Mouse (Mus musculus): ENCODE results near the gene Rpl34. TPM values are rescaled to one million over a fixed set of nuclear protein-coding genes. Genes with fewer than 3 reads are reported as not detected.
A peak's percentile ranks its signal among the peaks of the same experiment; 100 is the strongest.

Gene Rpl34
- polyA plus RNA-seq, 1 experiment: 1,289 TPM

- Histone ChIP-seq H3K27ac (ENCODE audit: insufficient read depth, low read length) (no peak overlapping the region), H3K4me1 (ENCODE audit: control insufficient read depth, insufficient read depth, low read length) (no peaks in the 10 kb centered on the region; the same call in 1 of the 2 replicates), H3K4me3 (ENCODE audit: insufficient read depth, low read length) (peak overlapping the region; percentile 25; the same call in 1 of the 2 replicates)
- no peak for TF ChIP-seq POLR2A (IDR thresholded peaks at IDR 0.05; ENCODE audit: low read depth, low read length)
- no peak for TF ChIP-seq CTCF (IDR thresholded peaks at IDR 0.05; ENCODE audit: borderline replicate concordance, insufficient read depth, low read length)
These were observed 15.2 kb downstream of the Rpl34 start for GRCm38 (mm10) chr3:130714775-130715568.

DNA sequence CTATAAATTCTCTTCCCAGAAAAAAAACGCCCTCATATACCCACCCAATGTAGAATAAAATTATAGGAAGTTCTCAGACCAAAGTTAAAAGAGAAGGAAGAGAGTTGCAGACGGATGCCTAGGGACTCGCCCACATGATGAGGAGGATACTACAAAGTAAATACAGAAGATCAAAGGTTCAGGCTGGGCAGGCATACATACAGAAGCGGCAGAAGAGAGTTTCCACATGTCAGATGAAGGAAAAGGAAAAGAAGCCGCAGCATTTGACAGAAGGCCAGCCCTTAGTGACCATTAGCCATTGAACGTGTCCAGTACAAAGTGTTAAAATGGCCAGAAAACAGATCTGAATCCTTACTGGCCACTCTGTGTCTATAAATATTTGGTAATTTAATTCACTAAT is 17.3 kb downstream of the Rpl34 start:
- H3K27ac ChIP-seq (ENCODE audit: insufficient read depth, low read length): no peak overlapping the region
- H3K4me3 ChIP-seq (ENCODE audit: insufficient read depth, low read length): no peak overlapping the region
- TF ChIP-seq CTCF (IDR thresholded peaks at IDR 0.05; ENCODE audit: borderline replicate concordance, insufficient read depth, low read length) (no peak), POLR2A (IDR thresholded peaks at IDR 0.05; ENCODE audit: low read depth, low read length) (no peak)
- H3K4me1 ChIP-seq (ENCODE audit: control insufficient read depth, insufficient read depth, low read length): no peaks in the 10 kb centered on the region; the same call in 1 of the 2 replicates

GRCm38 (mm10) chr3:130710103-130710502 is 20.1 kb downstream of the Rpl34 start:
- Histone ChIP-seq H3K4me1 (ENCODE audit: control insufficient read depth, insufficient read depth, low read length) (no peaks in the 10 kb centered on the region; the same call in 1 of the 2 replicates), H3K4me3 (ENCODE audit: insufficient read depth, low read length) (no peak overlapping the region), H3K27ac (ENCODE audit: insufficient read depth, low read length) (no peak overlapping the region)
- TF ChIP-seq CTCF (IDR thresholded peaks at IDR 0.05; ENCODE audit: borderline replicate concordance, insufficient read depth, low read length): no peak

DNA sequence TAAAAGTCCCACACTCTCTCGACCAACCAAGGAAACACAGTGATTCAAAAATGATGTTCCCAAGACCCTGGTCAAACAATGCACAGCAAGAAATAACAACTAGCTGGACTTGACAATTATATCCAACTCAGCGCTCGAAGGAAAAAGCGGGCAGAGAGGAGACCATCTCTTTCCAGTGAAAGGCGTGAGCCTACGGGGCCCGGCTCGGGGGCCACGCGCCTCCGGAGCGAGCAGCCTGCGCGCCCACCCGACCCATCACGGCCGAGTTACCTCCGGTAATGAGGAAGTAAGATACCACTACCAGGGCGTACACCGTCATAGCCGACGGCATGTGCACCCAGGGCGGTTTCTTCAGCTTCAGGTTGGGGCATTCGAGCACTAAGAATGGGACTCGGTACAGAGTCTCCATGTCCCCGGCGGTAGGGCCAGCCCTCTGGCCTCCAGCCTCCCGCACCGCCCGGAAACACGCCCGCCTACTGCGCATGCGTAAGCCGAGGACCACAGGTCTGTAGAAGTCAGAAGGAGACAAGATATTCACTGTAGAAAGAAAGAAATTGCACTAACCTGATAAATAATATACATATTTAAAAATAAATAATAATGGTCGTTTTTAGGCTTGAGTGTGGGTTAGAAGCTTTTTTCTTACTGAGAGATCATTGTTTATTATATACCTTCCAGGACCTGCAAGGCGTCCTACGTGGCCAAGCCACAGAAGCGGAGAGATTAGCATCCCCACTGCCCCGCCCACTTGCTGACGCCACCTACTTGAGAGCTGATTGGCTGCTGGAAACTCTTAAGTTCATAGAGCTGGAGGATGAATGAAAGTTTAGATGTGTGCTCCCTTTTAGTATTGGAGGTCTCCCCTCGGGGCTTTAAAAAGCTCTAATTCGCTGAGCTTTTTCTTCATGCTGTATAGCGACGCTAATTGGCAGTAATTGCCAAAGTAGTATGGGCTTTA is 21.0 kb downstream of the Rpl34 start, which contains the start of gene Ostc:
Gene Ostc (minus strand): TSS at position 478 of the 958 bp plus-strand sequence.
- Histone ChIP-seq H3K4me3 (ENCODE audit: insufficient read depth, low read length) (peak within 1 kb of the TSS; percentile 98), H3K27ac (ENCODE audit: insufficient read depth, low read length) (peak within 1 kb of the TSS; percentile 45), H3K4me1 (ENCODE audit: control insufficient read depth, insufficient read depth, low read length) (no peaks in the 10 kb centered on the region; the same call in 1 of the 2 replicates)
- TF ChIP-seq CTCF (IDR thresholded peaks at IDR 0.05; ENCODE audit: borderline replicate concordance, insufficient read depth, low read length) (no peak), POLR2A (IDR thresholded peaks at IDR 0.05; ENCODE audit: low read depth, low read length) (peak; percentile 93)

- Histone ChIP-seq H3K27ac (ENCODE audit: insufficient read depth, low read length) (peak overlapping the region; percentile 45), H3K4me3 (ENCODE audit: insufficient read depth, low read length) (peak overlapping the region; percentile 98), H3K4me1 (ENCODE audit: control insufficient read depth, insufficient read depth, low read length) (no peaks in the 10 kb centered on the region; the same call in 1 of the 2 replicates)
- TF ChIP-seq CTCF (IDR thresholded peaks at IDR 0.05; ENCODE audit: borderline replicate concordance, insufficient read depth, low read length): no peak
- no peak for TF ChIP-seq POLR2A (IDR thresholded peaks at IDR 0.05; ENCODE audit: low read depth, low read length)
These were observed 21.7 kb downstream of the Rpl34 start for GRCm38 (mm10) chr3:130708529-130708928.

DNA sequence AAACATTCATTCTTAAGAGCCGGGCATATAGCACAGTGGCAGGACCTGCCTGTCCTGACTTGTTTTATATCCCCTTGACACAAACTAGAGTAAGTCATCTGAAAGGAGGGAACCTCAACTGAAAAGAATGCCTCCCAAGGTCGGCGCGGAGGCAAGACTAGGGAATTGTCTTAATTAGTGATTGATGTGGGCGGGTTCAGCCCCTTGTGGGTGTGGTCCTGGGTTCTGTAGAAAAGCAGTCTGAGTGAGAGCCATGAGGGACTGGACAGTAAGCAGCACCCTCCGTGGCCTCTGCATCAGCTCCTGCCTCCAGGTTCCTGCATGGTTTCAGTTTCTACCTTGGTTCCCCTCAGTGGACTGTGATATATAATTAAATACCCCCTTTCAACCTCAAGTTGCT is 27.9 kb downstream of the Rpl34 start:
- TF ChIP-seq CTCF (IDR thresholded peaks at IDR 0.05; ENCODE audit: borderline replicate concordance, insufficient read depth, low read length): no peak
- no peak for TF ChIP-seq POLR2A (IDR thresholded peaks at IDR 0.05; ENCODE audit: low read depth, low read length)
- no peak overlapping the region for H3K27ac ChIP-seq (ENCODE audit: insufficient read depth, low read length)
- no peaks in the 10 kb centered on the region; the same call in 1 of the 2 replicates for H3K4me1 ChIP-seq (ENCODE audit: control insufficient read depth, insufficient read depth, low read length)
- no peak overlapping the region for H3K4me3 ChIP-seq (ENCODE audit: insufficient read depth, low read length)

GRCm38 (mm10) chr3:130697622-130698021 is 32.6 kb downstream of the Rpl34 start:
- Histone ChIP-seq H3K4me3 (ENCODE audit: insufficient read depth, low read length) (no peak overlapping the region), H3K27ac (ENCODE audit: insufficient read depth, low read length) (no peak overlapping the region), H3K4me1 (ENCODE audit: control insufficient read depth, insufficient read depth, low read length) (no peaks in the 10 kb centered on the region; the same call in 1 of the 2 replicates)
- no peak for TF ChIP-seq CTCF (IDR thresholded peaks at IDR 0.05; ENCODE audit: borderline replicate concordance, insufficient read depth, low read length)
- TF ChIP-seq POLR2A (IDR thresholded peaks at IDR 0.05; ENCODE audit: low read depth, low read length): no peak

DNA sequence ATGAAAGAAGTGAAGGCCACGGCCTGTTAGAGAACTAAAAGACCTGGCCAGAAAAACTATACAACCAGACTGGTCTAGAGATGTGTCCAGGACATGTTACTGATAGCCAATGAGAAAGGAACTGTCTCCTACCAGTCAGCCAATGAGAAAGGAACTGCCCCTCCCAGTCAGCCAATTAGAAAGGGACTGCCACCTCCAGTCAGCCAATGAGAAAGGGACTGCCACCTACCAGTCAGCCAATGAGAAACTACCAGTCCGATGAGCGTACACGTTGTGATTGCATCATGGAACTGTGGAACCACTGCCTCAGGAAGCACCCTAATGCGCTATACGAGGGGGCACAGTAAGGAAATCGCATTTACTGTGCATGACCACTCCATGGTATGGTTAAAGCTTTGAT is 35.5 kb downstream of the Rpl34 start:
- H3K27ac ChIP-seq (ENCODE audit: insufficient read depth, low read length): no peak overlapping the region
- TF ChIP-seq CTCF (IDR thresholded peaks at IDR 0.05; ENCODE audit: borderline replicate concordance, insufficient read depth, low read length) (no peak), POLR2A (IDR thresholded peaks at IDR 0.05; ENCODE audit: low read depth, low read length) (no peak)
- H3K4me3 ChIP-seq (ENCODE audit: insufficient read depth, low read length): no peak overlapping the region
- no peaks in the 10 kb centered on the region; the same call in 1 of the 2 replicates for H3K4me1 ChIP-seq (ENCODE audit: control insufficient read depth, insufficient read depth, low read length)

DNA sequence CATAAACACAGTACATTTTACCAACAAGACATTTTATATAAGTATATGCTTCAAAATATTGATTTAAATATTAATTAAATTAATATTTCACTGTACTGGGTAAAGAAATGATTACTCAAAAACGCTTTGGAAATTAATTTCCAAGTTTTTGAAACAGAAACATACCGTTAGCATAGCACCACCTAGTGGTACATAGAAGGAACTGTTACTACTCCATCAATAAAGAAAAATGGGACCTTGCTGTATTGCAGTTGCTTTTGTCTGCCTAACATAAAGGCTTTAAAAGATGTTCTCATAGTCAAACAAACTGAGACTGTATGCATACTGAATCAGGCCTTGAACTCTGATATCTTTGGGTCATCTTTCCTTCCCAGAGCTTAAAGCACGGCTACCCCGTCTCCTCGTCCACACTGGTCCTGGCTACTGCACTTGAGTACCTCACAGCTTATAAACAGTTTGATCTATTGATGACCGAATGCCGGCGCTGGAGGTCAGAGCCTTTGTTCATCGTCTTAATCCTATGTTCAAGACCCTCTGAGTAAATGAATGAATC is 36.1 kb downstream of the Rpl34 start:
- H3K4me3 ChIP-seq (ENCODE audit: insufficient read depth, low read length): no peak overlapping the region

More for the DNA sequence above, 36.1 kb downstream of the Rpl34 start:
- TF ChIP-seq CTCF (IDR thresholded peaks at IDR 0.05; ENCODE audit: borderline replicate concordance, insufficient read depth, low read length): no peak
- TF ChIP-seq POLR2A (IDR thresholded peaks at IDR 0.05; ENCODE audit: low read depth, low read length): no peak
- Histone ChIP-seq H3K4me1 (ENCODE audit: control insufficient read depth, insufficient read depth, low read length) (no peaks in the 10 kb centered on the region; the same call in 1 of the 2 replicates), H3K27ac (ENCODE audit: insufficient read depth, low read length) (no peak overlapping the region)
